Mouse (Mus musculus) liver, adult 2 months (tissue): ENCODE data around the gene Faim.

ENCODE experiments used
- CTCF ChIP-seq: fragments of 200-500 bp; IDR thresholded peaks from 2 replicates; pipeline ENCODE4 v1.5.1; 2011; ENCODE audit warnings: low read depth, low read length, control low read depth
- POLR2A ChIP-seq: fragments of 200-500 bp; IDR thresholded peaks from 2 replicates; pipeline ENCODE4 v1.6.1; 2011; ENCODE audit warnings: low read length, control low read depth; ENCODE audit not compliant: insufficient read depth; ENCODE audit errors: extremely low read depth

DNA sequence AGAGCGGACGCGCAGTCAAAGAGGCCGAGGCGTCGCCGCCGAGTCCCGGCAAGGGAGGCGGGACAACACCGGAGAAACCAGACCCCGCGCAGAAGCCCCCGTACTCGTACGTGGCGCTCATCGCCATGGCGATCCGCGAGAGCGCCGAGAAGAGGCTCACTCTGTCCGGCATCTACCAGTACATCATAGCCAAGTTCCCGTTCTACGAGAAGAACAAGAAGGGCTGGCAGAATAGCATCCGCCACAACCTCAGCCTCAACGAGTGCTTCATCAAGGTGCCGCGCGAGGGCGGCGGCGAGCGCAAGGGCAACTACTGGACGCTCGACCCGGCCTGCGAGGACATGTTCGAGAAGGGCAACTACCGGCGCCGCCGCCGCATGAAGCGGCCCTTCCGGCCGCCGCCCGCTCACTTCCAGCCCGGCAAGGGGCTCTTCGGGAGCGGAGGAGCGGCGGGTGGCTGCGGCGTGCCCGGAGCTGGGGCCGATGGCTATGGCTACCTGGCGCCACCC, 30.4 kb upstream of the Faim start:
- no peak for TF ChIP-seq CTCF
- no peak for TF ChIP-seq POLR2A
